Mouse (Mus musculus) liver, adult (tissue): Measurements from ENCODE around the gene Gm43518.

Source experiments
- GATA4 ChIP-seq: IDR thresholded peaks from 2 replicates; pipeline ENCODE4 v1.6.1; 2014; ENCODE audit warnings: mild to moderate bottlenecking, low read length; ENCODE audit not compliant: insufficient replicate concordance

The Gm43518 gene

DNA sequence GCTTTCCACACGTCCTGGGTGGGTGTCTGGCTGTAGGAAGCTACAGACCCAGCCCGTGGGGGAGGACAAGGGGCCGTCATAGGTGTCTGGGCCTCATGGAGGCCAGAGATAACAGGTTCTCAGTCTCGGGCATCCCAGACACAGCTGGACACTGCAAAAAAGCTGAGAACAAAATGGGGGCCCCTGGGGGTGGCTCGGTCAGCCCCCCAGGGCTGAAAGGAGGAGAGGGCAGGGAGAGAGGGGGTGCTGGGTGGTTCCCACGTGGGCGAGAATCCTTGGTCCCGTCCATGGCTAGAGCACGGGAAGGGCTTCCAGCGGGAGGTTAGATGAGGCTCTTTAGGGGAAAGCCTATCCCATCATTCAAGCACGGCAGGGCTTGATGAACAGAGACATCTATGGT, 55.6 kb downstream of the Gm43518 start:
- TF ChIP-seq GATA4, result no peak

DNA sequence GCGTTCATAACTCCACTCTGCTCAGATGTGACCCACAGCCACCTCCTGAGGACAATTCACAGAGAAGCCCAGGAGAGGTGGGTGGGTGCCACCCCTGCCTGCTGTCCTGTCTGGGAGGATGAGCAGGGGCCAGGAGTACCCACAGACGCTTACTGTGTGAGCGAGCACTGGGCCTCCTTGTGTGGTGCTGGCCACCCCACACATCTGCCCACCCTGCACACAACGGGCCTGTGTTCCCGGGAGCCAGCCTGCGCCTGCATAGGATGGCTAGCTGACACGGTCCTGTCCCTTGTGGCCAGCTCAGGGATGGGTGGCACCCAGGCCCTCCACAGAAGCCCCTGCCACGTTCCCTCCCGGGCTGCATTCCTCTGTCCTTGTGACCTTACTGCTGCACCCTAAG, 58.2 kb downstream of the Gm43518 start:
- no peak for TF ChIP-seq GATA4

DNA sequence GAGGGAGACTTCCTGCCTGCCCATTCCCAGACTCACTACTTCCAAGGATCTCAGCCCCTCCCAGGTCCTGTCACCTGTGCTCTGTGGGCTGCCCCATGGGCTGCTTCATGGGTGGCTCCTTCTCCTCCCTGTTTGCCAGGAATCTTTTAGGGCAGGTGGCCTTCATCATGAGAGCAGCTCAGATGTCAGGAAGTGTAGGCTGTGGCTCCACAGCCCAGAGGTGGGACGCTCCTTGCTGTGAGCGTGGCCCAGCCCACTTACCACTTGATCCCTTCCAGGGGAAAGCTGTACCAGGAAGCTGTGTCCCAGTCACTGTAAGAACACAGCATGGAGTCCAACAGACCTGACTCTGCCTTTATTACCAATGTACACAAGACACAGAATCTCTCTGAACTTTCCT, 59.7 kb downstream of the Gm43518 start:
- TF ChIP-seq GATA4, result no peak

DNA sequence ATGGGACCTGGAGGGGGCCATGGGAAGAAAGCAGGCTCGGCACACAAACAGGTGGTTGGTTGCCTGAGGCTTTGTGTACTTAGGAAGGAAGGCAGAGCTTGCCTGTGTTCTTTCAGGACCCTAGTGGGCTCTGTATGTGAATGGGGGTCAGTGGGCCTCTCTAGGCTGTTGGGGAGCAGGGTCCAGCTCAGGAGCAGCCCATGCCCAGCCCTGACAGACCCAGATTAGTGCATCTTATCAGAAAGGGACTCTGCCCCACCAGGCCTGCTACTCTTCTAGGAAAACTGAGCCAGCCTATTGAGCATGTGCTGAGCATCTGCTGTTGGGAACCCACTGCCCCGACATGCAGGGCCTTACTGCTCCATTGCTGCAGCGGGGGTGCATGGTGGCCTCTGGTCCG, 60.3 kb downstream of the Gm43518 start:
- no peak for TF ChIP-seq GATA4
